Mouse (Mus musculus) intestine, embryonic 15.5 days (tissue): ENCODE measurements around the gene Eps8. TPM values are rescaled to one million over a fixed set of nuclear protein-coding genes. Genes with fewer than 3 reads are reported as not detected.

Experiments used
- ATAC-seq: fragments of 200-750 bp; cut with Nextera tagmentation; 2 replicates; pipeline ENCODE4 v1.8.0; 2017; ENCODE audit warnings: moderate TSS enrichment, moderate library complexity
- H3K27ac ChIP-seq: fragments of 300-500 bp; sonication (generic); 2 replicates; pipeline ENCODE4 v1.5.1; 2015; ENCODE audit warnings: mild to moderate bottlenecking, inconsistent platforms
- H3K27me3 ChIP-seq: fragments of 300-500 bp; sonication (generic); replicated peaks from 2 replicates; pipeline ENCODE4 v1.6.1; 2015; ENCODE audit warnings: inconsistent platforms
- H3K36me3 ChIP-seq: fragments of 300-500 bp; sonication (generic); 2 replicates; pipeline ENCODE4 v1.6.1; 2015; ENCODE audit warnings: inconsistent platforms
- H3K4me1 ChIP-seq: fragments of 300-500 bp; sonication (generic); replicated peaks from 2 replicates; pipeline ENCODE4 v1.6.1; 2015; ENCODE audit warnings: inconsistent platforms
- H3K4me2 ChIP-seq: fragments of 300-500 bp; sonication (generic); replicated peaks from 2 replicates; pipeline ENCODE4 v1.6.1; 2015; ENCODE audit warnings: mild to moderate bottlenecking, inconsistent platforms
- H3K4me3 ChIP-seq: fragments of 300-500 bp; sonication (generic); replicated peaks from 2 replicates; pipeline ENCODE4 v1.5.1; 2015; ENCODE audit warnings: inconsistent platforms
- H3K9ac ChIP-seq: fragments of 300-500 bp; sonication (generic); 2 replicates; pipeline ENCODE4 v1.6.1; 2015; ENCODE audit warnings: inconsistent platforms
- H3K9me3 ChIP-seq: fragments of 300-500 bp; sonication (generic); 2 replicates; pipeline ENCODE4 v1.6.1; 2016; ENCODE audit warnings: inconsistent platforms
- WGBS: fragments of 180-500 bp; shearing (Covaris S2); methylation state at CpG from one replicate; pipeline ENCODE4 v1.1.7; 2015; 5-methylcytosine and 5-hydroxymethylcytosine counted together
- polyA plus RNA-seq: library from polyadenylated mRNA; unstranded; fragments of >200 nt; fragmentation: Nextera tagmentation; extraction: Ambion mirVana; gene quantifications from 2 replicates; pipeline ENCODE4 v1.2.1, GENCODE M21; 2015

Eps8 gene
- polyA plus RNA-seq, 1 experiment from 2014 or later, result 85.2 TPM

DNA sequence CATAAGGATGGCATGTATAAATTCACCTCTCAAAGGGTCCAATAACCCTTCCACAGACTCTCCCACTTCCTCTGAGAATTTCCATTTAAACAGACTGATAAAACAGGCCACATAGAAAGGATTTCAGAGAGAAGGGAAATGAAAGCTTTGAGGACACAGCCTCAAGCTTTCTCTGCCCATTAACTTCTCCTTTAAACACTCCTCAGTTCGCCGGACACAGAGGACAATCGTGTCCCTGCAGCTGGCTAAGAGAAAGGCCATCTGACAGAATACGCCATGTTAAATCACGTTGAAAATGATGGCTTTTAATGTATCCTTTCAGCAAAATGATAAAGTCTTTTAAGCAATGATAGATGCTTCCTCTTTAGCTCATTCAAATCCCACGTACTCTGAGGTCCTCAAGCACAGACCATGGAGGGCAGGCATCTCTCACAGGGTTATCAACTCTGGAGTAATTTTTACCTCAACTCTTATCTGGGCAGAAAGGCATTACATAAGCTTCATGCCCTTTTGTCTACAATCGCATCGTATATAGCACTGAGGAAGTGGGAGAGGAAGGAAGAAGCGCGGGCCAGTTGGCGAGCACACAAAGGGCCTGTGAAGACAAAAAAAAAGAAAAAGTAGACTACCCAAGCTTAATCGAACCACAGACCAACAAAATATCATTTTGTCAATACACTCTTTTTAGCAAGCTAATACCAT, 77.9 kb downstream of the Eps8 start:
- Histone ChIP-seq H3K4me3 (no peak overlapping the region), H3K4me2 (no peak overlapping the region), H3K27ac (no peak overlapping the region), H3K36me3 (no peaks in the 10 kb centered on the region), H3K9ac (no peak overlapping the region), H3K4me1 (0 out of 2 replicates have a peak, but pooled peaks cover 2% of the 10 kb centered on the region), H3K9me3 (no peaks in the 10 kb centered on the region), H3K27me3 (no peaks in the 10 kb centered on the region)
- 68% methylated on average over 12 of the region's 12 CpGs for WGBS
- ATAC-seq, result no peak

- no peak overlapping the region for H3K4me3 ChIP-seq
- ATAC-seq, result no peak
- H3K9ac ChIP-seq, result no peak overlapping the region
- H3K4me2 ChIP-seq, result no peak overlapping the region
- H3K27me3 ChIP-seq, result no peaks in the 10 kb centered on the region
- 0 out of 2 replicates have a peak, but pooled peaks cover 5% of the 10 kb centered on the region for H3K4me1 ChIP-seq
- no peak overlapping the region for H3K27ac ChIP-seq
- no peaks in the 10 kb centered on the region for H3K9me3 ChIP-seq
- H3K36me3 ChIP-seq, result no peaks in the 10 kb centered on the region
- 93% methylated on average over 4 of the region's 4 CpGs for WGBS
Measured at GRCm38 (mm10) chr6:137576091-137576490, 78.6 kb downstream of the Eps8 start.

DNA sequence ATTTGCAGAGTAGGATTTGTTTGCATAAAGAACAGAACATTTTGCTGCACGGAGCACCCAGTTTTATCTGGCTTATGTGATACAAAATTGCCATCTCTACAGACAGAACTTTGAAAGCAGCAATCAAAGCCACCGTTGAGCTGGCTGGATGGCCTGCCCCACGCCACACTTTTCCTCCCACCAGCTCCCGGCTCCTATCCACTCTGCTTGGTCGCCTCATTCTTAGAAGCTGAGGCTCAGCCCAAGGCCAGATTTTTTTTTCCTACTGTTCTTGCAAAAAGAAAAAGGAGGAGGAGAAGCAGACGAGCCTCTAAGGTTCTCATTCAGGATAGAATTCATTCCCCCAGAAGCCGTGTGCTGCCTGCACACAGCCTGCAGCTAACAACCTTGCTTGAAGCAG, 80.8 kb downstream of the Eps8 start:
- 0 out of 2 replicates have a peak, but pooled peaks cover 10% of the 10 kb centered on the region for H3K4me1 ChIP-seq
- no peaks in the 10 kb centered on the region for H3K27me3 ChIP-seq
- no peak for ATAC-seq
- no peak overlapping the region for H3K9ac ChIP-seq
- no peak overlapping the region for H3K4me2 ChIP-seq
- 55% methylated on average over 7 of the region's 7 CpGs for WGBS
- H3K36me3 ChIP-seq, result no peaks in the 10 kb centered on the region
- H3K27ac ChIP-seq, result no peak overlapping the region
- H3K4me3 ChIP-seq, result no peak overlapping the region
- no peaks in the 10 kb centered on the region for H3K9me3 ChIP-seq

- 53% methylated on average over 9 of the region's 9 CpGs for WGBS
- Histone ChIP-seq H3K9me3 (no peaks in the 10 kb centered on the region), H3K36me3 (no peaks in the 10 kb centered on the region), H3K4me1 (0 out of 2 replicates have a peak, but pooled peaks cover 8% of the 10 kb centered on the region), H3K27me3 (no peaks in the 10 kb centered on the region), H3K27ac (peak overlapping the region; percentile 81), H3K9ac (no peak overlapping the region), H3K4me3 (peak overlapping the region; percentile 30), H3K4me2 (peak overlapping the region; percentile 46)
- ATAC-seq, result peak; percentile 93
Measured at GRCm38 (mm10) chr6:137570718-137571131, 84.0 kb downstream of the Eps8 start.

DNA sequence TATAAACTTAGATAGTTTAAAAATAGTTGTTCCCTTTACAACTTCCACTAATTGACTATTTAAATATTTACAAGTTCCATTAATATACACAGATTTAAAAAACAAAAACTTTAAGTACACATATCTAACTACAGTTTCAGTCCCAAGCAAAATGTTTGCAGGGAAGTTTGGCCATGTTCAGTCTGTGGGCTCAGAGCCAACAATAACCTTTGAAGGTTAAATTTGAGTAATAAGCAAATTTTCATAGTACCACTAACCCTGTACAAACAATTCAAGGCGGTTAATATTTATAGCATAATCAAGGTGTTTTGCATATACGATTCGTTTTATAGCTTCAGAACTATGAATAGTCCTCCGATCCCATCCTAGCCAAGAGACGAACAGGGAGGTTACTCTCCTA, 84.7 kb downstream of the Eps8 start:
- Histone ChIP-seq H3K4me1 (0 out of 2 replicates have a peak, but pooled peaks cover 8% of the 10 kb centered on the region), H3K9me3 (no peaks in the 10 kb centered on the region), H3K4me2 (peak overlapping the region; percentile 46), H3K36me3 (no peaks in the 10 kb centered on the region), H3K4me3 (peak overlapping the region; percentile 30), H3K27ac (peak overlapping the region; percentile 81), H3K9ac (no peak overlapping the region), H3K27me3 (no peaks in the 10 kb centered on the region)
- no peak for ATAC-seq
- WGBS, result 52% methylated on average over 5 of the region's 5 CpGs

GRCm38 (mm10) chr6:137569071-137569470, 85.6 kb downstream of the Eps8 start:
- no peaks in the 10 kb centered on the region for H3K9me3 ChIP-seq
- no peak for ATAC-seq
- peak overlapping the region; percentile 22 for H3K4me3 ChIP-seq
- H3K9ac ChIP-seq, result no peak overlapping the region
- 43% methylated on average over 6 of the region's 6 CpGs for WGBS
- H3K36me3 ChIP-seq, result no peaks in the 10 kb centered on the region
- H3K27ac ChIP-seq, result peak overlapping the region; percentile 75
- H3K4me2 ChIP-seq, result peak overlapping the region; percentile 46
- H3K27me3 ChIP-seq, result no peaks in the 10 kb centered on the region
- 0 out of 2 replicates have a peak, but pooled peaks cover 8% of the 10 kb centered on the region for H3K4me1 ChIP-seq

DNA sequence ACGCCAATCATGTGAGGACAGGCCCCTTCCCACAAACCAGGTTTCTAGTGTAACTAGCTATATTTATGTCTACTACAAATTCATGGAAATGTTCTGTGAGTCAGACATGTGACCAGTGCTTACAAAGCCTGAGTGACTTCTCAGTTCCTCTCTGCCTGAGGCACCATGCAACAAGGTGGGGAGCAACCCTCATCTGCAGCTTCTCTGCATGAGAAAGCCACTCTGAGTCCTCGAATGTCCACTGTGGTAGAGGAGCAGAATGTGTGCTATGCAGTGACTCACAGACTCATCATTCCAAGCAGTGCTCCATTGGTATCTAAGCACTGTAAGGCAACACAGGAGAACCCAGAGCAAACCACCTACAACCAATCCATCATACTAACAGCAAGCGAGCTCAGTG, 88.8 kb downstream of the Eps8 start:
- peak overlapping the region; percentile 61 for H3K27ac ChIP-seq
- no peaks in the 10 kb centered on the region for H3K9me3 ChIP-seq
- H3K36me3 ChIP-seq, result no peaks in the 10 kb centered on the region
- 0 out of 2 replicates have a peak, but pooled peaks cover 3% of the 10 kb centered on the region for H3K4me1 ChIP-seq
- no peak overlapping the region for H3K9ac ChIP-seq
- 89% methylated on average over 3 of the region's 3 CpGs for WGBS
- H3K4me2 ChIP-seq, result no peak overlapping the region
- no peak overlapping the region for H3K4me3 ChIP-seq
- no peaks in the 10 kb centered on the region for H3K27me3 ChIP-seq
- peak; percentile 4; the same call in 1 of the 2 replicates for ATAC-seq

GRCm38 (mm10) chr6:137565454-137565853, 89.2 kb downstream of the Eps8 start:
- H3K9ac ChIP-seq, result no peak overlapping the region
- H3K27me3 ChIP-seq, result no peaks in the 10 kb centered on the region
- H3K4me2 ChIP-seq, result no peak overlapping the region
- peak overlapping the region; percentile 61; the same call in 1 of the 2 replicates for H3K27ac ChIP-seq
- H3K4me3 ChIP-seq, result no peak overlapping the region
- peaks cover 6% of the 10 kb centered on the region; the same call in 1 of the 2 replicates for H3K4me1 ChIP-seq
- H3K9me3 ChIP-seq, result no peaks in the 10 kb centered on the region
- ATAC-seq, result peak; percentile 94
- no peaks in the 10 kb centered on the region for H3K36me3 ChIP-seq
- 63% methylated on average over 6 of the region's 6 CpGs for WGBS

DNA sequence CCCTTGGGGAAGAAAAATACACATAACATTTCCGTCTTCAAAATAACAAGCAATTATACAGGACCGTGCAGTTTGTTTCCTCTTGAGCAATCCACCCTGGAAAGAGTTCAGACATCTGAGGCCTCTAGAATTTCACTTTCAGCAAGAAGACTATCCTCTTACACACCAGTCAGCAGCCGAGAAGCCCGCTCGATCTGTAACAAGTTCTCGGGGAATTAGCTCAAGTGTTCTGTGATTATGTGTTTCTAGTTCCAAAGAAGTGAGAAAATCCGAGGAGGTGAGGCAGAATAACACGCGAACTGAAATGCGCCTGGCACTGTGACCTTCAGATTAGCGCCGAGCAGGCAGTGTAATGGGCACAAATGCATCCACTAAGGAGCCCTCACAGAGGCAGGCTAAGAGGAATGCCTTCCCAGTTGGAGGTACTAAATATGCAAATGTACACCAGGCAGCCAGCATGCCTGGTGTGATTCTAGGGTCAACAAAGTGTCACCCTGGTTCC, 94.3 kb downstream of the Eps8 start:
- Histone ChIP-seq H3K27me3 (no peaks in the 10 kb centered on the region), H3K4me3 (no peak overlapping the region), H3K27ac (0 out of 2 replicates have a peak overlapping the region, but pooled peaks have one; percentile 24), H3K4me1 (peaks cover 4% of the 10 kb centered on the region; the same call in 1 of the 2 replicates), H3K9ac (no peak overlapping the region), H3K36me3 (no peaks in the 10 kb centered on the region), H3K9me3 (no peaks in the 10 kb centered on the region), H3K4me2 (no peak overlapping the region)
- ATAC-seq, result no peak
- 52% methylated on average over 12 of the region's 12 CpGs for WGBS

- no peaks in the 10 kb centered on the region for H3K9me3 ChIP-seq
- no peak overlapping the region for H3K4me3 ChIP-seq
- no peaks in the 10 kb centered on the region for H3K27me3 ChIP-seq
- no peaks in the 10 kb centered on the region for H3K36me3 ChIP-seq
- 82% methylated on average over 13 of the region's 13 CpGs for WGBS
- no peak overlapping the region for H3K9ac ChIP-seq
- peaks cover 7% of the 10 kb centered on the region; the same call in 1 of the 2 replicates for H3K4me1 ChIP-seq
- no peak for ATAC-seq
- H3K4me2 ChIP-seq, result no peak overlapping the region
- H3K27ac ChIP-seq, result no peak overlapping the region
Measured at GRCm38 (mm10) chr6:137558840-137559239, 95.8 kb downstream of the Eps8 start.

GRCm38 (mm10) chr6:137557671-137558070, 97.0 kb downstream of the Eps8 start:
- Histone ChIP-seq H3K4me2 (no peak overlapping the region), H3K36me3 (peaks cover 3% of the 10 kb centered on the region; the same call in 1 of the 2 replicates), H3K4me1 (peaks cover 7% of the 10 kb centered on the region; the same call in 1 of the 2 replicates), H3K4me3 (no peak overlapping the region), H3K27me3 (no peaks in the 10 kb centered on the region), H3K27ac (no peak overlapping the region), H3K9me3 (no peaks in the 10 kb centered on the region), H3K9ac (no peak overlapping the region)
- 62% methylated on average over 2 of the region's 2 CpGs for WGBS
- ATAC-seq, result no peak

- H3K27me3 ChIP-seq, result no peaks in the 10 kb centered on the region
Measured at GRCm38 (mm10) chr6:137557159-137557558, 97.5 kb downstream of the Eps8 start.

More at GRCm38 (mm10) chr6:137557159-137557558, 97.5 kb downstream of the Eps8 start:
- no peak overlapping the region for H3K4me2 ChIP-seq
- H3K36me3 ChIP-seq, result peaks cover 4% of the 10 kb centered on the region; the same call in 1 of the 2 replicates
- H3K4me3 ChIP-seq, result no peak overlapping the region
- no peak for ATAC-seq
- H3K4me1 ChIP-seq, result peaks cover 7% of the 10 kb centered on the region; the same call in 1 of the 2 replicates
- 86% methylated on average over 4 of the region's 4 CpGs for WGBS
- H3K27ac ChIP-seq, result no peak overlapping the region
- no peak overlapping the region for H3K9ac ChIP-seq
- H3K9me3 ChIP-seq, result no peaks in the 10 kb centered on the region
